Mouse (Mus musculus) spleen, adult 2 months (tissue): ENCODE results near the gene Cipc. TPM values are rescaled to one million over a fixed set of nuclear protein-coding genes. Genes with fewer than 3 reads are reported as not detected.

Experiments used
- DNase-seq, 2 experiments: peaks; one replicate each; pipeline versions ENCODE4 v3.0.0 to v3.0.0-alpha.2; 2012 to 2021; ENCODE audit warnings: low spot score in 2 of 2, low read depth in 1 of 2
- H3K27ac ChIP-seq: fragments of 200-500 bp; 2 replicates; pipeline ENCODE4 v1.5.1; 2012; ENCODE audit warnings: low read length, inconsistent platforms; ENCODE audit not compliant: insufficient read depth
- H3K27me3 ChIP-seq: fragments of 200-500 bp; 2 replicates; pipeline ENCODE4 v1.6.1; 2012; ENCODE audit warnings: mild to moderate bottlenecking, moderate library complexity, low read length, inconsistent platforms; ENCODE audit not compliant: control insufficient read depth, insufficient read depth
- H3K36me3 ChIP-seq: fragments of 200-500 bp; 2 replicates; pipeline ENCODE4 v1.6.1; 2012; ENCODE audit warnings: mild to moderate bottlenecking, low read length, inconsistent platforms; ENCODE audit not compliant: control insufficient read depth, insufficient read depth
- H3K4me1 ChIP-seq: fragments of 200-500 bp; 2 replicates; pipeline ENCODE4 v1.6.1; 2011; ENCODE audit warnings: inconsistent platforms; ENCODE audit not compliant: control insufficient read depth, insufficient read depth, insufficient read length
- H3K4me3 ChIP-seq: fragments of 200-500 bp; 2 replicates; pipeline ENCODE4 v1.5.1; 2011; ENCODE audit warnings: mild to moderate bottlenecking, inconsistent platforms; ENCODE audit not compliant: insufficient read depth, insufficient read length; ENCODE audit errors: extremely low read depth
- CTCF ChIP-seq: fragments of 200-500 bp; IDR thresholded peaks from 2 replicates; pipeline ENCODE4 v1.5.1; 2011; ENCODE audit warnings: mild to moderate bottlenecking, inconsistent platforms; ENCODE audit not compliant: insufficient read depth, insufficient read length, insufficient replicate concordance; ENCODE audit errors: extremely low read depth
- POLR2A ChIP-seq: fragments of 200-500 bp; IDR thresholded peaks from 2 replicates; pipeline ENCODE4 v1.6.1; 2011; ENCODE audit warnings: low read depth, low read length, inconsistent platforms
- WGBS: fragments of 180-500 bp; shearing (Covaris S2); methylation state at CpG from one replicate; pipeline ENCODE4 v1.1.7; 2018; 5-methylcytosine and 5-hydroxymethylcytosine counted together
- polyA plus RNA-seq: library from polyadenylated mRNA; depleted of rRNA; stranded (reverse); fragments of >200 nt; gene quantifications from 2 replicates; pipeline ENCODE4 v1.2.3, GENCODE M21; 2012; rRNA removed

Gene Cipc
- polyA plus RNA-seq, result 24.2 and 31.1 TPM in 2 replicates

DNA sequence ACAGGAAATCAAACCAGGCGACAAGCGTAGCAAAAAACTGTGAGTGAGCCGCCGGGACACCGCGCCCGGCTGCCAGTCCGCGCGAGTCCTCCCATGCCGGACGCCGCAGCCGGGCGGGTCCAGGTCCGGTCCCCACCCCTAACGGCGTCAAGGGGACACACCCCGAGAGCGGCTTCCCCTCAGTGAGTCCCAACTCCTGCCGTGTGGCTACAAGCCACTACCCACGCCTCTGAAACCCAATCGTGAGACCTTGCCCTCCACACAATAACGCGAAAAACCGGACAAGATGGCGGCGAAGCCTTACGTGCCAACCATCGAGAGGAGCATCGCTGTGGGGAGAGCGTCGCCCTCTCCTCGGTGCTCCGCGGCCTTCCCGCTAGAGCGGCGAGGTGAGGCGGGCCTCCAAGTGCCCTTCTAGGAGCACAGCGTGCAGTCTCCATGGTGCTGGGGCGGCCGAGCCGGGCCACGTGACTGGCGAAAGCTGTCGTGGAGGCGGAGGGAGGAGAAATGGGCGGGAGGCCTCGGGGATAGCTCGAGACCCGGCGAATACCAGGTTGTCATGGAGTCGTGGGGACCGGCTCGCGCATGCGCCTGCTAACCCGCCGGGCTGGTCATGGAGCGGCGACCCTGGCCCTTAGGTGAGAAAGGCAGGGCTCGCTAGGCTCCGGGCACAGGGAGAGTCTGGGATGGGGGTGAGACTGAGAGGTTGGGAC, at the start of gene Cipc:
TSS of gene Cipc (plus strand) at position 182 of the 713 bp plus-strand sequence.
- peak; percentile 95 to 98 for DNase-seq
- H3K36me3 ChIP-seq, result no peaks in the 10 kb centered on the region
- H3K27me3 ChIP-seq, result no peaks in the 10 kb centered on the region
- H3K4me3 ChIP-seq, result peak within 1 kb of the TSS; percentile 72
- peaks cover 4% of the 10 kb centered on the region; the same call in 1 of the 2 replicates for H3K4me1 ChIP-seq
- H3K27ac ChIP-seq, result peak within 1 kb of the TSS; percentile 94
- WGBS, result under 1% methylated on average over 64 of the region's 64 CpGs
- TF ChIP-seq CTCF, result no peak
- peak; percentile 66 for TF ChIP-seq POLR2A

DNA sequence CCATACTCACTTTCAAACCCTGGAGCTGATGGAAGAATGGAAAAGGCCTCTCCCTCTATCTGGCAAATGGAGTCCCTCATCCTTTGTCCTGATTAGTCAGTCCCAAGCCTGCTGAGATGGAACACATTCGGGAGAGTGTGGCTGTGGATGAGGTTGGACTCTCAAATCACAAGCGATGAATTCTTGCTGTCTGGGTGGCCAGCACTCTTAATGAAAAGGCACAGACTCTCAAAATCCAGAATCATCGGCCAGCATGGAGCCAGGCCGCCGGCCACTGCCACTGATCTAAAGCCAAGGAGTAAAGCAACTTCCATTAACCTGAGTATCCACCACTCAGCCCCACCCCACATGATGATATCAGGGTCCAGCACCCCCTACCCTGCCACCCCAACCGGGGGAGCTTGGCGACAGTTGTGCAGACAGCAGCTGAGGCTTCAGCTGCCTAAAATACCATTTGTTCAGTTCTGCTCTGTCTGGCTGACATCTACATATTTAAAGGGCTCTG, 49.0 kb upstream of the Cipc start:
- WGBS, result 88% methylated on average over 7 of the region's 7 CpGs
- no peaks in the 10 kb centered on the region for H3K27me3 ChIP-seq
- H3K36me3 ChIP-seq, result no peaks in the 10 kb centered on the region
- H3K27ac ChIP-seq, result peak overlapping the region; percentile 37
- no peak for DNase-seq
- TF ChIP-seq CTCF, result no peak
- no peak for TF ChIP-seq POLR2A
- H3K4me1 ChIP-seq, result peaks cover 30% of the 10 kb centered on the region
- H3K4me3 ChIP-seq, result no peak overlapping the region

DNA sequence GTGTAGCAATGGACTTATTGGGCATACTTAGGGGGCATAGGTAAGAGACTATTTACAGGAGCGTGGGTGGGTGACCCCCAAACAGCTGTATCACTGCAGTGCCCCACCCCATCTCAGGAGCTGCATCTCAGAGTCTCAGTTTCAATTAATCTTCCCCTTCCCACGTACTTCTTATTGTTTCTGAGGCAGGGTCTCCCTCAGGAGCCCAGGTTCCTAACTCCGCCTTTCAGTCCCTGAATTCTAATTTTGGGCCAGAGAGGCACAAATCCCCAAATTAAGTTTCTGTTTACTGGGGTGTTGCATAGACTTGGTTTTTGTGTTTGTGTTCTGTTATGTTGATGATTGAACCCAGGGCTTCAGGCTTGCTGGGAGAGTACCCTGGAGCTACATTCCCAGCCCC, 48.4 kb upstream of the Cipc start:
- Histone ChIP-seq H3K27me3 (no peaks in the 10 kb centered on the region), H3K4me1 (peaks cover 25% of the 10 kb centered on the region), H3K4me3 (no peak overlapping the region), H3K36me3 (no peaks in the 10 kb centered on the region), H3K27ac (no peak overlapping the region)
- TF ChIP-seq POLR2A (no peak), CTCF (no peak)
- no peak for DNase-seq
- 85% methylated on average over 3 of the region's 3 CpGs for WGBS

DNA sequence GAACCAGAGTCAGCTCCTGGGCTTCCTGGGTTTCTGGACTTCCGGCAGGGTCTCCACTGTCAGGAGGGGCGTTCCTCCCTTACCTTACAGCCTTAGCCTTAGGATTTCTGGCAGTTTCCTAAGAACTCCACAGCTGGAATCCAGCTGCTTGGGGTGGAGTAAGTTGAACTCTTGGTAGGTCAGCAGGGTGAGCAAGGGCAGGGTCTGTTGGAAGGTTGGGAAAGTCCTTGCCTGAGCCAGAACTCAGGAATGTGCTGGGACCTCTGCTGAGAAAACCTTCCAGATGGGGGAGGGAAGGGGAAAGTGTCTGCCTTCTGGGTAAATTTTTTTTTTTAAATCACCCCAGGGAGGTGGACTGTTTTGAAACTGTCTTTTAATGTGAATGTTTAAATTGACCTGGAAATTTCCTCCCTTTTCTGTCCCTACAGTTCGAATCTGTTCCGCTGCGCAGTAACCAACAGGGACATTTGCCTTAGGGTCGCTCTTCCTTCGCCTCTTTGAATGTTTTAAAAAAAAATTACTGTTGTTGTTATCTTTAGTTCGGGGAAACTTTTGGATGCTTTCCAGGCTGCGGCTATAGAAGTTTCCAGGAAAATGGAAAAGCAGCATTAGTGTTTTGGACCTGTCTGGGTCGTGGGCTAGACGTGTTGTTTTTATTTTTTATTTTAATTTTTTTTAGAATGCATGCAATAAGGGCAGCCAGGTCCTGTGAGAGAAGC, 47.2 kb upstream of the Cipc start:
- Histone ChIP-seq H3K36me3 (no peaks in the 10 kb centered on the region), H3K4me3 (no peak overlapping the region), H3K27ac (no peak overlapping the region; the same call in 1 of the 2 replicates), H3K27me3 (no peaks in the 10 kb centered on the region), H3K4me1 (peaks cover 23% of the 10 kb centered on the region)
- WGBS, result 78% methylated on average over 11 of the region's 11 CpGs
- TF ChIP-seq POLR2A, result no peak
- TF ChIP-seq CTCF, result no peak
- DNase-seq, result no peak

- Histone ChIP-seq H3K27ac (no peak overlapping the region), H3K27me3 (no peaks in the 10 kb centered on the region), H3K4me3 (no peak overlapping the region), H3K4me1 (peaks cover 1% of the 10 kb centered on the region; the same call in 1 of the 2 replicates), H3K36me3 (no peaks in the 10 kb centered on the region)
- 89% methylated on average over 11 of the region's 11 CpGs for WGBS
- DNase-seq, result no peak
- TF ChIP-seq POLR2A, result no peak
- no peak for TF ChIP-seq CTCF
Observed at GRCm38 (mm10) chr12:86903828-86904806, 42.7 kb upstream of the Cipc start.

- 8% methylated on average over 4 of the region's 4 CpGs for WGBS
- Histone ChIP-seq H3K27me3 (no peaks in the 10 kb centered on the region), H3K27ac (no peak overlapping the region), H3K4me3 (no peak overlapping the region), H3K4me1 (peaks cover 1% of the 10 kb centered on the region; the same call in 1 of the 2 replicates), H3K36me3 (no peaks in the 10 kb centered on the region)
- no peak for TF ChIP-seq POLR2A
- peak; percentile 68; the same call in 1 of the 2 replicates for TF ChIP-seq CTCF
- peak in 1 of 2 experiments; percentile 51 for DNase-seq
Observed at GRCm38 (mm10) chr12:86905203-86905602, 41.6 kb upstream of the Cipc start.
